Mouse (Mus musculus): ENCODE measurements around the gene Ifi35. TPM values are rescaled to one million over a fixed set of nuclear protein-coding genes. Genes with fewer than 3 reads are reported as not detected.

The Ifi35 gene
- polyA plus RNA-seq (2015; fragmentation: Nextera tagmentation; extraction: Ambion mirVana), result 3.7 and 4.0 TPM in 2 replicates

- no peak for ATAC-seq (ENCODE audit: low FRiP score)
- no peaks in the 10 kb centered on the region for H3K9me3 ChIP-seq
- H3K36me3 ChIP-seq, result peaks cover 27% of the 10 kb centered on the region
- H3K4me2 ChIP-seq, result no peak within 1 kb of the TSS
- H3K27me3 ChIP-seq, result no peaks in the 10 kb centered on the region
- 41% methylated on average over 10 of the region's 10 CpGs for WGBS
- H3K4me3 ChIP-seq, result peak within 1 kb of the TSS; percentile 21; the same call in 1 of the 2 replicates
- H3K4me1 ChIP-seq (replicated peaks), result peaks cover 16% of the 10 kb centered on the region
- H3K9ac ChIP-seq, result no peak within 1 kb of the TSS
- H3K27ac ChIP-seq, result no peak within 1 kb of the TSS
Measured at GRCm38 (mm10) chr11:101448274-101448746, at the start of gene Ifi35. Ifi35 (plus strand) TSS chr11:101448407.

GRCm38 (mm10) chr11:101415306-101415705 is 32.9 kb upstream of the Ifi35 start:
- no peak overlapping the region for H3K9ac ChIP-seq
- no peak overlapping the region for H3K4me2 ChIP-seq
- no peak overlapping the region for H3K27ac ChIP-seq
- no peaks in the 10 kb centered on the region for H3K27me3 ChIP-seq
- ATAC-seq (ENCODE audit: low FRiP score), result no peak
- H3K9me3 ChIP-seq, result no peaks in the 10 kb centered on the region
- WGBS, result 91% methylated on average over 2 of the region's 2 CpGs
- H3K36me3 ChIP-seq, result peaks cover 34% of the 10 kb centered on the region
- H3K4me3 ChIP-seq, result no peak overlapping the region
- H3K4me1 ChIP-seq (replicated peaks), result peaks cover 14% of the 10 kb centered on the region

GRCm38 (mm10) chr11:101416433-101417100 is 31.6 kb upstream of the Ifi35 start:
- H3K9ac ChIP-seq, result peak overlapping the region; percentile 90
- WGBS, result 2% methylated on average over 11 of the region's 11 CpGs
- ATAC-seq (ENCODE audit: low FRiP score), result peak; percentile 19; the same call in 1 of the 2 replicates
- H3K4me2 ChIP-seq, result peak overlapping the region; percentile 77
- H3K36me3 ChIP-seq, result peaks cover 22% of the 10 kb centered on the region
- no peaks in the 10 kb centered on the region for H3K9me3 ChIP-seq
- H3K27ac ChIP-seq, result peak overlapping the region; percentile 89
- peak overlapping the region; percentile 74 for H3K4me3 ChIP-seq
- H3K4me1 ChIP-seq (replicated peaks), result peaks cover 14% of the 10 kb centered on the region
- H3K27me3 ChIP-seq, result no peaks in the 10 kb centered on the region

DNA sequence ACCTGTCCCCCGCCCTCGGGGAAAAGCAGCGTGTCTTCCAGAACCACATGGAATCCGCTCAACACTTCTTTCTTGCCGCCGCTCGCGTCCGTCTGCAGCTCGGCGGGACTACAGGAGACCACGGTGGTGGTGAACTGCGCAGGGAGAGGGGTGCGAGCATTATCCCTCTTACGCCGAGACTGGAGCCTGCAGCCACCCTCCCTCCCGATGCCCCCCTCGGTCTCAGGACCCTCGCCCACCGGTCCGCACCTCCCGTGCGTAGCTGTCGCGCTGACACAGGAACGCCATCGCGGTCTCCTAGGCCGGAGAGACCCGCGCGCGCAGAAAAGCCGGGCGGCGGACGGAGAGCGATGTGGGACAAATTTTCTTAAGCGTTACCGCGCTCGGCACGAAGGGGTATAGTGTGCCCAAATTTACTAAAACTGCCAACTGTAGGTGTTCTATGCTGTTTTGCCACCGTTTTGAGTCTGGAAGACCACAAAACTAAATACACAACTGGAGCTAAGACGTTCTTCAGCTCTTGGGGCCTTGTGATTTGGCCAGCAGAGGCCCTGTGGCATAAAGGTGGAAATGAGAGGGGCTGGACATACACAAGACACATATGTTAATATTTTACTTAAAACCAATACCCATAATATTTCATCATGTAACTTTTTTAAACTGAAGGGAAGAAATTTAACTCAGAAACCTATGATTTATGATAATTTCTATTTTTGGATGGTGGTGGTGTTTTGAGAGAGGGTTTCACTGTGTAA is 30.9 kb upstream of the Ifi35 start, which contains the start of gene Aarsd1:
TSS of gene Aarsd1 (minus strand) at position 515 of the 755 bp plus-strand sequence.
- Histone ChIP-seq H3K4me2 (peak within 1 kb of the TSS; percentile 77), H3K9me3 (no peaks in the 10 kb centered on the region), H3K9ac (peak within 1 kb of the TSS; percentile 90), H3K4me3 (peak within 1 kb of the TSS; percentile 74), H3K27ac (peak within 1 kb of the TSS; percentile 89), H3K4me1 (replicated peaks) (peaks cover 14% of the 10 kb centered on the region), H3K27me3 (no peaks in the 10 kb centered on the region), H3K36me3 (peaks cover 14% of the 10 kb centered on the region)
- WGBS, result under 1% methylated on average over 45 of the region's 45 CpGs
- peak; percentile 82 for ATAC-seq (ENCODE audit: low FRiP score)

DNA sequence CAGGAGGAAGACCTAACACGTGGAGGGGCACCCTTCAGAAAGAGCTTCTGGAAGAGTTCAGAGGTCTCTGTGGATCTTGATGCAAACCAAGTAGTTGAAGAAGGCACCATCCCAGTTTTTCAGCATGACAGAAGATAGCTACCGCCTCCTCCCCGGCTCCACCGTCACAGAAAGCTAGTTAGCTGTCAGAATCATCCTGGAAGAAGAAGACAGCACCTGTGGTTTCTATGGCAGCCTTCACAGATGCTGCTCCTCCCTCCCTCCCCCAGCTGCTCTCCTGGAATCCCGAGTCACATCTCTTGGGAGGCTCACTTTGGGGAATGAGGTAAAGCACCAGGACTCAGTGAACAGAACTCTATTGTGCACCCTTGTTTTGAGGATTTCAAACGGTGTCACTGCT is 29.2 kb upstream of the Ifi35 start:
- Histone ChIP-seq H3K27me3 (no peaks in the 10 kb centered on the region), H3K27ac (no peak overlapping the region), H3K4me3 (no peak overlapping the region), H3K9me3 (no peaks in the 10 kb centered on the region), H3K36me3 (no peaks in the 10 kb centered on the region), H3K9ac (no peak overlapping the region), H3K4me1 (replicated peaks) (peaks cover 19% of the 10 kb centered on the region), H3K4me2 (no peak overlapping the region)
- WGBS, result 60% methylated on average over 6 of the region's 6 CpGs
- no peak for ATAC-seq (ENCODE audit: low FRiP score)

- Histone ChIP-seq H3K9me3 (no peaks in the 10 kb centered on the region), H3K4me2 (no peak overlapping the region), H3K27ac (no peak overlapping the region), H3K4me3 (no peak overlapping the region), H3K36me3 (no peaks in the 10 kb centered on the region), H3K27me3 (no peaks in the 10 kb centered on the region), H3K9ac (no peak overlapping the region), H3K4me1 (replicated peaks) (peaks cover 25% of the 10 kb centered on the region)
- 26% methylated on average over 3 of the region's 3 CpGs for WGBS
- no peak for ATAC-seq (ENCODE audit: low FRiP score)
Measured at GRCm38 (mm10) chr11:101419610-101420009, 28.6 kb upstream of the Ifi35 start.

GRCm38 (mm10) chr11:101420148-101420547 is 28.1 kb upstream of the Ifi35 start:
- Histone ChIP-seq H3K27ac (no peak overlapping the region), H3K4me3 (no peak overlapping the region), H3K4me2 (no peak overlapping the region), H3K9ac (no peak overlapping the region), H3K4me1 (replicated peaks) (peaks cover 22% of the 10 kb centered on the region), H3K36me3 (no peaks in the 10 kb centered on the region), H3K27me3 (no peaks in the 10 kb centered on the region), H3K9me3 (no peaks in the 10 kb centered on the region)
- no peak for ATAC-seq (ENCODE audit: low FRiP score)
- 97% methylated on average over 5 of the region's 5 CpGs for WGBS

DNA sequence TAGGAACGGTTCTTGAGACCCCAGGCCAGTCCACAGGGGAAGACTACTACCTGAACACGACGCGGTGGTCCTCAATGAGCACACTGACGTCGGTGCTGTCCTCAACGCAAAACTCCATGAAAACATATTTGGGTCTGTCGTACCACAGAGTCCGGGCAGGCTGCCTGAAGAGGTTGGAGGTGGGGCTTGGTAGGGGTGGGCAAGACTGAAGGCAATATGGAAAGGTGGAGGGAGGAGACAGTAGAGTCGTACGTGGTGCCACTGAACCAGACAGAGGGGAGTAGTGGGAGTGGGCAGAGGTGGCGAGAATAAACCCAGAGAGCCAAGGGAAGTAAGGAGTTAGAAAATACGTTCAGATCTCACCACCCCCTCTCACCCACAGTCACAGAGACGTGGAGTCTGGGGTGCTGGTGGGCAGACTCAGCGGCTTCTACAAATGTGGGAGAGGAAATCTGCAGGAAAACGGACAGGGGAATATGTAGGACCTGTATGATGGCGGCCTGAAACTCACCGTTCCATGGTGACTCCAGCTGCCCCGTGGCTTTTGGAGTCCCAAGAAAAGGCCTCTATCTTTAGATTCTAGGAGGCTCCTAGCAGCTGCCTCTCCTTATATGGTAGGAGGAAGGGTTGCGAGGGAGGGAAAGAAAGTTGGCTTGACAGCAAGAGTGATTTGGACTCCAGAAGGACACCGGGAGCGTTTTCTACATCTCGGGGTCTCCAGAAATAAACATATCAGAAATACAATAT is 23.9 kb upstream of the Ifi35 start, which contains the start of gene Gm27029:
TSS of gene Gm27029 (minus strand) at position 692 of the 747 bp plus-strand sequence.
- H3K36me3 ChIP-seq, result peaks cover 5% of the 10 kb centered on the region
- H3K4me1 ChIP-seq (replicated peaks), result peaks cover 31% of the 10 kb centered on the region
- peak within 1 kb of the TSS; percentile 91 for H3K9ac ChIP-seq
- whole genome bisulfite sequencing, result 5% methylated on average over 23 of the region's 23 CpGs
- H3K27ac ChIP-seq, result peak within 1 kb of the TSS; percentile 94
- peak within 1 kb of the TSS; percentile 87 for H3K4me2 ChIP-seq
- H3K4me3 ChIP-seq, result peak within 1 kb of the TSS; percentile 95
- no peaks in the 10 kb centered on the region for H3K27me3 ChIP-seq
- H3K9me3 ChIP-seq, result no peaks in the 10 kb centered on the region
- ATAC-seq (ENCODE audit: low FRiP score), result peak; percentile 52

DNA sequence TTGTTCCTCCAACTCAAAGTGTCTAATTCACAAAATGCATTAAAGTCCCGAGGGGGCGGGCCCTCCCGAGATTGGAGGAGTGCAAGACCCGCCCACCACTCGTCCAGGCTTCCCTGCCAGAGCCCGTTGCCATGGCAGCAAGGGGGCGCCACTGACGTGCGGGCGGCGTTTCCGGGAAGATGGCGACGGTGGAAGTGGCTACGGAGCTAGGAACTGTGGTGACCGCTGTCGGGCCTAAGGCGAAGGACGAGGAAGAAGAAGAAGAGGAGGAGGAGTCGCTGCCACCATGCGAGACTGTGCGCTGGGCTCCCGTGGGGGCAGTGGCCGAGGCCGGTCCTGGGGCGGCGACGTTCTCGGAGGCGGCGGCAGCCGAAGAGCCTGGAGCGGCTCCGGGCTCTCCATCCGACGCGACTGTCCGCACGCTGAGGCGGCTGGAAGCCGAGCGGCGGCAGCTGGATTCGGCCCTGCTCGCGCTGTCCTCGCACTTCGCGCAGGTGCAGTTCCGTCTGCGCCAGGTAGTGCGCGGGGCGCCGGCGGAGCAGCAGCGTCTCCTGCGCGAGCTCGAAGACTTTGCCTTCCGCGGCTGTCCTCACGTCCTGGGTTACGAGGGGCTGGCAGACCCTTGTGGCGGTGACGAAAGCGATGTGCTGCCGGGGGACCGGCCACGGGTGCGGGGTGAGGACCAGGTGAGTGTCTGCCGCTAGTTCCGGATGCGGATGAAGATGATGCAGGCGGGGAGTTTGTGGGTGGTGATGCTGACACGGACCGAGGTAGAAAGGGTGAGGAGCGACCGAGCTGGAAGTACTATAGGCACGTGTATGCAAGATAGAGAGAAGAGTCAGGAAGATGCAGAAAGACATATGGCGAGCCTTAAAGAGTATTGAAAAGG is 23.0 kb upstream of the Ifi35 start, which contains the start of the genes Rundc1 and Ptges3l:
TSS of gene Rundc1 (plus strand) at position 161 of the 889 bp plus-strand sequence.
TSS of gene Ptges3l (minus strand) at position 409 of the 889 bp plus-strand sequence.
- under 1% methylated on average over 78 of the region's 81 CpGs for WGBS
- H3K4me3 ChIP-seq, result peak within 1 kb of the TSS; percentile 95
- peak within 1 kb of the TSS; percentile 91 for H3K9ac ChIP-seq
- H3K27ac ChIP-seq, result peak within 1 kb of the TSS; percentile 94
- no peaks in the 10 kb centered on the region for H3K9me3 ChIP-seq
- H3K27me3 ChIP-seq, result no peaks in the 10 kb centered on the region
- H3K4me2 ChIP-seq, result peak within 1 kb of the TSS; percentile 87
- peaks cover 31% of the 10 kb centered on the region for H3K4me1 ChIP-seq (replicated peaks)
- H3K36me3 ChIP-seq, result peaks cover 14% of the 10 kb centered on the region
- ATAC-seq (ENCODE audit: low FRiP score), result peak; percentile 94

GRCm38 (mm10) chr11:101426165-101426564 is 22.0 kb upstream of the Ifi35 start:
- Histone ChIP-seq H3K4me1 (replicated peaks) (peaks cover 31% of the 10 kb centered on the region), H3K9ac (peak overlapping the region; percentile 91), H3K4me3 (peak overlapping the region; percentile 95), H3K27ac (peak overlapping the region; percentile 94; the same call in 1 of the 2 replicates), H3K4me2 (peak overlapping the region; percentile 87), H3K36me3 (peaks cover 24% of the 10 kb centered on the region), H3K27me3 (no peaks in the 10 kb centered on the region), H3K9me3 (no peaks in the 10 kb centered on the region)
- WGBS, result 74% methylated on average over 8 of the region's 8 CpGs
- ATAC-seq (ENCODE audit: low FRiP score), result no peak

DNA sequence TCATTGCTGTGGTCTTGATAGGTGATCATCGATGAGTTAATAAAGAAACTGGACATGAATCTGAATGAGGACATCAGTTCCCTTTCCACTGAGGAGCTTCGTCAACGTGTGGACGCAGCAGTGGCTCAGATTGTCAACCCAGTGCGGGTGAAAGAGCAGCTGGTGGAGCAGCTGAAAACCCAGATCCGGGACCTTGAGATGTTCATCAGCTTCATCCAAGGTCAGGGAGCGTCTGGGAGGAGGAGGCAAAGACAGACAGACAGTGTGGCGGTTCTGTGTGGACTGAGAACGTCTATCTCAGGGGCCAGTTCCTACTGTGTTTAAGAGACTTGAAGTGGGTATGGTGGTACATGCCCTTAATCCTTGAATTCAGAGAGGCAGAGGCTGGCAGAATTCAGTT is 16.9 kb upstream of the Ifi35 start:
- Histone ChIP-seq H3K4me1 (replicated peaks) (peaks cover 14% of the 10 kb centered on the region), H3K4me2 (no peak overlapping the region), H3K36me3 (peaks cover 71% of the 10 kb centered on the region), H3K27ac (no peak overlapping the region), H3K9ac (no peak overlapping the region; the same call in 1 of the 2 replicates), H3K27me3 (no peaks in the 10 kb centered on the region), H3K4me3 (no peak overlapping the region), H3K9me3 (no peaks in the 10 kb centered on the region)
- 93% methylated on average over 9 of the region's 9 CpGs for whole genome bisulfite sequencing
- no peak for ATAC-seq (ENCODE audit: low FRiP score)
